Mouse (Mus musculus): ENCODE measurements around the gene Dars.

Dars gene

DNA sequence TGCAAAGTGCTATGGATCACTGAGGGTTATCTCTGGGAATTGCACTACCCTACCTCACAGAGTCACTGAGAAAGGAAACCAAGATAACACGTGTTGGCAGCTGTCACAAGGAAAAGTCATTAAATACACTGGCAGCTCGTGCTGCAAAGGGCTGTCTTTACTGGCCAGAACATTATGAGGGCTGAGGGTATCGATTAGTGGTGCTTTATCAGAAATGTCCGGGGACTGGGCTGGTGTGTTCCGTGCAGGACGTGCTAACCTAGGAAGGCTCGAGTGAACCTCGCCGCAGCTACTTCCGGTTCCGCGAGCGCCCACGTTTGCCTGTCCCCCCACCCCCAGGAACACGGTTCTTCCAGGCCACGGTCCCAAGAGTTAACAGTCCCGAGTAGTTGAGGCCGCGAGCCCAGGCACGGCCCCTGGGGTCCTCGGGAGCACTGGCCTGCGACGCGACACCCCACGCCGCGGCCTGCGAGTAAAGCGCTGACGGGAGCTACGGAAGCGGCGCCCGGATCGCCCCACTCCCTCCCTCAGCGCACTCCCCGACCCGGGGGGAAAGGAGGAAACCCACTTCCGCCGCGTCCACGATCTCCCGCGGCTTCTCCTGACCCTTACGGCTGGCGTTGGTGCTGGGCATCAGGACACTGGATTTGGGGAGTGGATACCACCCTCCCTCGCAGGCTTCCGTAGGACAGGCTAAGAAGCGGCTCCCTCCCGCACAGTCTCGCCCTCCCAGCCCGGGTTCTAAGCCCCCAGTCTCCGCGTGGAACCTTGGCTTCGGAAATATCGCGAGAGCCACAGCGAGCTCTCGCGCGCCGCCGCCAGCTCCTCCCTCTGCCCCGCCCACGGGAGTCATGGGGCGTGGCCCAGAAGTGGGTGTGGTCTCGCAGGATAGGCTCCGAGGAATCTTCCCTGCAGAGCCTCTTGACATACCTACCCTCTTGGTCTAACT lies at the start of gene Dars:
TSS of gene Dars (minus strand) at position 785 of the 949 bp plus-strand sequence.
- in situ Hi-C loops (cut with MboI) = loop anchor here (25.0 kb wide), 1 partner anchor 170 kb away; the partner anchor contains the start of gene Cxcr4

DNA sequence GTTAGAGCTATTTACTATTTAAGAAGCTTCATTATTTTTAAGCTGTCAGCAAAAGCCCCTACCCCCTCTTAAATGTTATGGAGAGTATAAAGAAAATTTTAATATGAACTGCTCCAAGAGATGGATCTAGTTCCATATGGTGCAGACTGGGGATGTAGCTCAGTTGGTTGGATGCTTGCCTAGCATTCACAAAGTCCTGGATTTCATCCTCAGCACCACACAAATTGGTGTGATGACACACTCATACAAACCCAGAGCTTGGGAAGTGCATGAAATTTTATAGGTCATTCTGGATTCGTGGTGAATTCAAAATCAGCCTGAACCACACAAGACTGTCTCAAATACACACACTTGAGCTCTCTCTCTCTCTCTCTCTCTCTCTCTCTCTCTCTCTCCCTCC lies 49.7 kb upstream of the Dars start:
- in situ Hi-C loops (cut with MboI) = no loop called here

DNA sequence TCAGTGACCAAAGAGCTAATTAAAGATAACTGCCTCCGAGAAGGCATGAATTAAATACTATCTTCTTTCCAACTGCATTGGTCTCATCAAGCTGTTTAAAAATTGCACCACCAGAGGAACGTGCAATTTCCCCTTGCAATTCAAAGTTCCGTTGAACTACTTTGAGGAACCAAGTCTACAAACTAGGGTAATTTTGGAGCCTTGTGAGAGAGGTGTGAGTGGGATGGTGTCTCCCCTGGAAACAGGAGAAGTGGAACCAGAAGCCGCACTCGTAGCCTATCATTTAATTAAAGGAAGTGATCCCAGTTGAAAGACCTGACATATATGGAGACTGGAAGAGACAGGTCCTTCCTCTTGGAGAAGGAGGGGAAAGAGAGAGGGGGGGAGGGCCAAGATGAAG lies 46.3 kb upstream of the Dars start:
- in situ Hi-C loops (cut with MboI) = no loop called here

DNA sequence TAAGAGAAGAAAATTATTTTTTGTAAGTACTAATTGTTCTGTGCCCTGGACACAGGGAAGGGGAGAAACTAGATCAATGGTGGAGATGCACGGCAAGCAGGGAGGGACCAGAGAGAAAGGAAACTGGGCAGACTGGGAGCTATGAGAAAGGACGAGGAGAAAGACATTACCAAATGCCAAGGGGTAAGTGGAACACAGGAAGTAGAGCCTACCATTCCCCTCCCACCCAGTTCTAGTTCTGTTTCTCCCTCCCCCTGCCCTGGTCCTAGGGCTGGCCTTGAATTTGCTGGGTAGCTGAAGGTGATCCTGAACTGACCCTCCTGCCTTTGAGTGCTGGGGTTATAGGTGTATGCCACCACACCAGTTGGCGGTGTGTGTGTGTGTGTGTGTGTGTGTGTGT lies 45.2 kb upstream of the Dars start:
- in situ Hi-C loops (cut with MboI) = no loop called here

DNA sequence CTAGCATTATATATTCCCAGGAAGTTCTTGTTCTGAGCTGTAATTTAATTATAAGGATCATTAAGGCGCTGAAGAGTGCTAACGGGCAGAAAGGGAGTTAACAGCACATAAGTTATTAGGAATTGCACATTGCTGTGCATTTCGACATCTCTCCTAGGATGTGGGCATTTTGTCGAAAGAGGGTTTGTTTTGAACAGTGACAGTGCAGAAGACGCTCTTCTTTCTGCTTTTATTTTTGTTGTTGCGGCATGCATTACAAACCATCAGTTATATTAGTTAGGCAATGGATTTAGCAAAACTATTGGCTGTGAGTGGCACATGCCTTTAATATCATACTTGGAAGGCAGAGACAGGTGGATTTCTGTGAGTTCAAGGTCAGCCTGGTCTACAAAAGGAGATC lies 43.6 kb upstream of the Dars start:
- in situ Hi-C loops (cut with MboI) = no loop called here

DNA sequence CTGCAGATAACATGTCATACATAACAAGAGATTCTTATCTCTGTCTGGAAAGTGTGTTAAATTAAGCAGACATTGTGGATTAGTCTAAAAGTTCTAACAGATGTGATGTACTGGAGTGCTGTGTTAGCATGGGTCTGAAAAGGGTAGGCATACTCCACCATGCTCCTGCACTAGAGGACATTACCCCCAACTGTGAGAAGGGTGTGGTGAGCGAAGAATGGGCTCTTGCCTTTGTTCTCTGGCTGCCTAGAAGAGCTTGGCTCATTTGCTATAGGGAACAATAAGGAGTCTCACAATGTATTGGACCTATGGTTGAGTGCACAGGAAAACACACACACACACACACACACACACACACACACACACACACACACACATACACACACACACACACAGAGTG lies 42.3 kb upstream of the Dars start:
- in situ Hi-C loops (cut with MboI) = no loop called here

DNA sequence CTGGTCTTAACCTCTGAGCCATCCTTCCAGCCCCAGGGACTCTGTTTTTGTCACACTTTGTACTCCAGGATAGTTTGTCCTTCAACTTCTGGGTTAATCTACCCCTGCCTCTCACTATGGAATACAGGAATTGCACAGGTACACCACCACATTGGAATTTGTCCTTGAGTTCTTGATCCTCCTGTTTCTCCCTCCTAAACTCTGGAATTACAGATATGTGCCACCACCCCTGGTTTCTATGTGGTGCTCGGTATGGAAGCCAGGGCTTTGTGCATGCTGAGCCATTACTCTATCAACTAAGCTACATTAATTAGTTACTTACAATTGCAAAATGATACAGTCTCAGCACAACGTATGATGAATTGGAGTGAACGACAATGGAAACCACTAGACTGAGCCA lies 41.8 kb upstream of the Dars start:
- in situ Hi-C loops (cut with MboI) = no loop called here

DNA sequence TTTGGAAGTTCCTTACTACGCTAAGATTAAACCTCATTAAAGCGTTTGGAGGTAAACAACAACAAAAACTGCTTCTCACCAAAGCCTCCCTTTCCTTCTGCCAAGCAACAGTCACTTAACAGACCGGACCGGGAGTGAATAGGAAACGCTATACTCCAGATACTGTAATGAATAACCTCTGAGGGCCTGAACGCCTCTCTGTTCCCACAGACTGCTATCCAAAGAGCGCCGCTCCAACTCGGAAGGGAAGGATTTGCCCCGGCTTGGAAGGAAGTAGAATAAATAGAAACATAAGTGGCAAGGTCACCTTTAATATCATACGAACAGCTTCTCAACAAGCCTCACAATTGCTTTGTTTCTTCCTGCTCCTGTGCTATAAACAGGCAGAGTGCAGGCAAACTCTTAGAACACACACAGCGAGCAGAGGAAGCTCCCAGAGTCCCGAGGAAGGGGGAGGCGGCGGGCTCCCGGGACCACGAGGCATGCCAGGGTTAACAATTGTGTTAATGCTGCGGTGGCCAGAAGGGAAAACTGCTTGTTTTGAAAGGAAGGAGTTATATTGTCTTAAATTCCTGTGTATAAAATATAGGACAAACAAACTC lies 39.8 kb upstream of the Dars start:
- in situ Hi-C loops (cut with MboI) = no loop called here

DNA sequence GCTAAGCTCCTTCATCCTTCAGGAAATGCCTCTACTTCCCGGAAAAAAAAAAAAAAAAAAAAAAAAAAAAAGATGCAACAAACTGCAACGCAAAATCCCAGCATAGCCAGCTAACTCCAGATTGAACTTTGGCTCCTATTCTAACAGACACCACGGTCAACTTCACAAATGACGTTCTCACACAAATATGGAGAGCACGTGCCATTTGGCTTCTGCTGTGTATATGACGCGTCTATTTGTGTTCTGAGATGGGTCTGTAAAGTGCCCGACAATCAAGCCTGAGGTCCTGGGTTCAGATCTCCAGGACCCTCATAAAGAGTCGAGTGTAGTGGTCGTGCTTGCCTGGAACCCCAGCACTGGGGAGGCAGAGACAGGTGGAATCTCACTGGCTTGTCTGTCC lies 39.1 kb upstream of the Dars start:
- in situ Hi-C loops (cut with MboI) = no loop called here

DNA sequence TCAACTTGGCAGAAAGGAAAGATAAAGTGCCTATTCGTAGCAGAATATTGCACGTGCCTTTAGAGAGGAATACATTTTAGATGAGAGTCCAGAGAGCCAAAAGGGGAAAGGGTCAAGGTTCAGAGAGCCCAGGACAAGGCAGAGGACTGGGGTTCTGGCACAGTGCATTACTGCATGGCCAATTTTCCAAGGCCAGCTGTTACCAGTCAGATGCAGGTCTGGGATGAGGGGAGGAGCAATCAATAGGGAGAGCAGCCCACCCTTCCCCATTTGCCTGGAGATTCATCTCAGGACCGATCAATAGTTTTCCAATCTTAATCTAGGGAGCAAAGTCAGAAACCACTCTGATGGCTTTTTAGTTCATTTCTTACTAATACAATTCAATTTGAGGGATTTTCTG lies 35.0 kb upstream of the Dars start:
- in situ Hi-C loops (cut with MboI) = no loop called here

DNA sequence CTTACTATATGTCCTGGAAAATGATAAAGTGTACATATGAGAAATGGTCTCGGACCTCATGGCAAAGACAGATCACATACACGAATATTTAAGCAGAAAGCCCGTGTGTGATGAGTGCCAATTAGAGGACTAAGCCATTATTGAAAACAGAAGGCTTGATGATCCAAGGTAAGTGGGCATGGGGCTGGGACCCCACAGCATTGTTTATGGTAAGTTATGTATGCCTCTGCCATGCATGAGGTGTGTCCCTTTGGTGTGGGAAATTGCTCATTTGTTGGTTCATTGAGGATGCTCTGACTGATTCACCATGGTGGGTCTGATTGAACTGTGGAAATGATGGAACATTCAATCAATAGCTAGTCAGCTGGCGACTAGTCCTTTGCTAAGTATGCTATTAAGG lies 34.0 kb upstream of the Dars start:
- in situ Hi-C loops (cut with MboI) = no loop called here

DNA sequence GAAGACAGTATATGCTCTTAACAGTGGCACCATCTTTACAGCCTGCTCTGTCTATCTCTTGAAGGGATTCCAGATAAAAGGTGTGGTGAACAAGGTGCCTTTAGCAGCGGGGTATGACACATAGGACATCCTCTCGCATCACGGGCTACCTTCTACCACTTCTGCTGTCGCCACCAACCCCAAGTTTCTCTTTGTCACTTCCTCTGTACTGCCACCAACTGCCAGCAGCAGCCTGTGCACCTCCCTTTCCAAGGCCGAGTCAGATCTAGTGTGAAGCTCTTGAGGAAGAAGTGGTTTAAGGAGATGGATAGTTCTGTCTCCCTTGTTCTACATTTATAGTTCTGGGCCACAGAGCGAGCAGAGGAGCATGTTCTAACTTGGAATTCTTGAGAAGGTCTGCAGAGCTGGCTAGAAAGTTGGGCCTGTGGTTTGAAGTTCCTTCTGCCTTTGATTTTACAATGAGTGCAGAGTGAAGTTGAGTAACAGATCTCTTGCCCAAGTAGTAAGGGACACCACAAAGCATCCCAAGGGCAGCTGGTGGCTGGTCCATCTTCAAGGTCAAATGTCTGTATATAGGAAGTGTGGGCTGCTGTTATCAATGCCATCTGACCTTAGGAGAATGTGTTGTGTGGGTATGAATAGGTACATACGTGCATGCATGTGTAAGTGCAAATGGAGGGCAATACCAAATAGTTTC lies 30.2 kb upstream of the Dars start:
- in situ Hi-C loops (cut with MboI) = no loop called here

DNA sequence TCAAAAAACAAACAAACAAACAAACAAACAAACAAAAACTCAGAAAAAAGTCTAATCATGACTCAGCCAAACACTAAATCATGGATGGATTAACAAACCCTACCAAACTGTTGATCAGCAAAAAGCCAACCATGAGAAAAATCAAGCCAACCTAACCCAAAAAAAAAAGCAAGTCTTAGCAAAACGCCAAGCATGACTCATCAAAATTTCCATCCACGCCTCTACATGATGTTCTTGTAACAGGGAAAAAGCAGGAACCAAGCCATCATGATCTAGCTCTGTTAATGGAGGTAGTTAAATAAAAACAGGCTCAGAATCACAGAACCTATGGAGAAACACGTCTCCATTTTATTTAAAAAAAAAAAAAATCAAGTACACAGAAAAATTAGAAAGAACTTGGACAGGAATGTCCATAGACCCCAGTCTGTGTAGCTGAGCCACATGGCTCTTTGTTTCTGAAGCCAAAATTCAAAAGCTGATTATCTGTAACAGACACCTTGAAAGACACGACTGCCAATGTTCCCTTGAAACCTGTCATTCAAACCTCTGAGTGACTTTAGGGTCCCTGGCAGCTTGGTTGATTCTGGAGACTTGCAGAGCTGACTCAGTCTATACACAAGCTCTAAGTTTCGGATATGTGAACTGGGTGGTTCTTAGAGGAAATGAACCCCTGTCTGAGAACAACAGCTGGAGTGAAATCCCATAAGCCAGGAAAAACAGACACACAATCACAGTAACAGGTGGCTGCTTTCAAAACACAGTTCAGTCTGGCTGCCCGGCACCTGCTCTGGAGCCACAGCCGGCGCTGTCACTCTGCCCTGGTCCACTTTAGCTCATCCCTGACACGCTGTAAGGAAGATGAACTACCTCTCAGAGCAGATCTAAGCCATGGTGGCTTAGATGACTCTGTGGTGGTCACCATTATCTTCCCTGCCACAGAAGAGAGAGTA lies 27.0 kb upstream of the Dars start:
- in situ Hi-C loops (cut with MboI) = no loop called here

DNA sequence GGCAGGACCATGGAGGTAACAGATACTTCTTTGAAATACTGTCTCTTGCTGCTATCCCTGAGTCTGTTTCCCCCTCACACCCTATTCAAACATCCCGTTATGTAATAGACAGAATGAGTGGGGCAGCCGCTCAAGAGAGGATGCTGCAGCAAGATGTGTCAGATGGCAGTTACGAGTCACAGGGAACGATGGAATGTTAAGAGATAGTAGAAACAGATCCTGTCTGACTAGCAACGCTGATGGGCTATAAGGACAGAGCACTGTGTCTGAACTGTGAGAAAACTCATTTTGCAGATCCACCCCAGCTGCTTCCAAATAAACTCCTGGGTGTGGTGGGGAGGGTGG lies 23.9 kb upstream of the Dars start:
- in situ Hi-C loops (cut with MboI) = no loop called here

DNA sequence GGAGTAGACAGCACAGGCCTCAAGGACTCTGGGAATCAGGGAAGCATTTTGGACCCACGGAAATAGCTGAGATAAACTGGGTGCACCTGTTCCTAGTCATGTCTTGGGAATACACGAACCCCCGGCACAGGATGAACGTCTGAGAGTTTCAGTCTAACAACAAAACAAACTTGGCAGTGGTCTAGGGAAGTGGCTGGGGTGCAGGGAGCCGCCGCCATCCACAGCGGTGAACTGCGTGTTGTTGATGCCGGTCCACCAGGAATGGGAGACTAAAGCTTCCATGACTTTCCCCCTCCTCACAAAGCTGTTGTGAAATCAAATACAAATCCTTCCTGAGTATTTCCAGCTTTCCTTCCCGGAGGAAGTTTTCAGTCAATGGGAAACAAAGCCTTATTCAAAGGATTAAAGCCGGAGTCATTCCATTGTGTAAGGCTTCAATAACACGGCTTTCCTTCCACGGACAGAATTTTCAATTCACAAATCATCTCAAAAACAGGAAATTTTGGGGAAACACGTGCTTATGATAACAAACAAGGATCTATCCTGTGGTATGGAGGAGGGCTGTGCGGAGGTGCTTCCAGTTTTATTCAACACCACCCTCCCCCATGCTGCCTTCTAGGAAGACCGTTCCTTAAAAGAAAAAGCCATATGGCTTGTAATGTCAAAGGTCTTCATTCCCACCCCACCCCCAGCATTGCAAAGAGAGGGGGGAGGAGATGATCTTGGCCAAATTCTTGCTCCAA lies 23.4 kb upstream of the Dars start:
- in situ Hi-C loops (cut with MboI) = no loop called here

DNA sequence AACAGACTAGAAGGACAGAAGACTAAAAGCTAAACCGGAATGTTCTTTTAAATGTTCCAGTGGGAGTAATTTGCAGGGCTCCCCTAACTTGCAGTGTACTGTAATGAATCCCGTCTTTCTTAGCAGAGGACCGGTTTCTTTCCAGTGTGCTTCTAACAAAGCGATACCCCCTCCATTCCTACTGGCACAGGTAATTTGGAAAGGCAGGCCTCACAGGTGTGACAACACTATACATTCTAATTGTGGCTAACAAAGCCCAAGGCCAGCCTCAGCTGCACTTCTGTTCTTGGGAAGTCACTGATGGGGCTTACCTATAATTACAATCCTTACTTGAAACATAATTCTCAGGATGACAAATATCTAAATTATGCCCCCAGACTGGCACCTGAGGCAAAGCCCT lies 22.4 kb upstream of the Dars start:
- in situ Hi-C loops (cut with MboI) = no loop called here

DNA sequence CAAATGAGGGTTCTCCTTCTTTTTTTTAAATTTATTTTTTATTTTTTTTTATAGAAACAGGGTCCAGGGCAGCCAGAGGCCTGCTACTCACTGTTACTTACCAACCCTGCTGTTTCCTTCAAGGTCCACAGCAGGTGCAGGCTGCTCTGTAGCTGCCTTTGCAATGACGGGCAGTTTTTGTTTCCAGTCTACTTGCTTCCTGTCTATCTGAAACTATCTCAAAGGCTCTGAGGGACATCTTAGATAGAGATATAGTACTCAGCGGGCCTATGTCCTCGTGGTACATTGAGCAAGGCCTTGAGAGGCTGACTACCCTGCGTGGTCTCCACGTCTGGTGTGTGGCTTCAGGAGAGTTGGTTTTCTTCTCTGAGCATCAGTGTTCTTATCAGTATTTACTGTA lies 21.4 kb upstream of the Dars start:
- in situ Hi-C loops (cut with MboI) = no loop called here

DNA sequence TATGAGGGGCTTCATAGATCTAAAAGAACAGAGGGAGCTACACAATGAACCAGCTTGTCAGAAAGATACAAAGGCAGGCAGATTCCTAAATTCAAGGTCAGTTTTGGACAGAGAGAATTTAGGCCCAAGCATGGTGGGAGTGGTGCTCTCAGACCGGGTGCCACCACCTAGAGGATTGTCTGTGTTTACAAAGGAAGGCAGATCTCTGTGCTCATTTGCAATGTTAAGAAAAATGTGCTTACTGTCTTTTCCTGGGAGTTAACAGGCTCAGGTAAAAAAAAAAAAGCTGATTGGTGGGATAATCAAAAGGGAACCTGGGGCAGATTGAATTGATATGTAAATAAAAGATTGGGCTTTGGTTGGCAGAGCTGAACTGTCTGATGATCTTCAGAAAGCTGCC lies 20.1 kb upstream of the Dars start:
- in situ Hi-C loops (cut with MboI) = no loop called here

DNA sequence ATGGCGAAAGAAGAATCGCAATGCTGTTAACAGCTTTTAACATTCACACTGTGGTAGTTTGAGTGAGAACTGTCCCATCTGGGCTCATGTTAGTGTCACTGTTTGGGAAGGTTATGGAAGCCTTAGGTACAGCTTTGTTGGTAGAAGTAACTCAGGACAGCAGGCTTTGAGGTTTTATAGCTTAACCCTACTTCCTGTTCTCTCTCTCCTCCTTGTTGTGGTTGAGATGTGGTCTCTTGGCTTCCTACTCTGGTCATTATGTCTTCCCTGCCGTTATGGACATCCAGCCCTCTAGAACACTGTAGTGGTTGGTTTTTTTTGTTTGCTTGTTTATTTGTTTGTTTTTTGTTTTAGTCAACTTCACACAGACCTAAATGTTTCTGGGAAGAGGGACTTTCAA lies 18.8 kb upstream of the Dars start:
- in situ Hi-C loops (cut with MboI) = no loop called here

DNA sequence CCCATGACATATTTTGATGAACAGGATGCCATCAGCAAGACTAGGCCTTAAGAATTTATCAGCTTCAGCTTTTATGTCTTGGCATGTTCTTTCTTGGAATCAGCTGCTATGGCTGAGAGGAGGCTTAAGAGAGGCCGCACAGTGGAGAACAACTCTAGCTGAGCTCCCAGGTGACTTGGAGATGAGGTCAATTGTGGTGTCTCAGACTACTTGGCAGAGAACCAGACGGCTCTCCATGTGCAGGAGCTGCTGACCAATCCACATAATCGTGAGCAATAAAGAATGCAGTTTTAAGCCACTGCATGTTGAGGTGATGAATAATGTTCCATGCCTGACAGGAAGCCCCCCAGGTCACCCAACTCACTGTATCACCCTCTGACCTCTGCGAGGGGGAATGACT lies 18.4 kb upstream of the Dars start:
- in situ Hi-C loops (cut with MboI) = no loop called here

DNA sequence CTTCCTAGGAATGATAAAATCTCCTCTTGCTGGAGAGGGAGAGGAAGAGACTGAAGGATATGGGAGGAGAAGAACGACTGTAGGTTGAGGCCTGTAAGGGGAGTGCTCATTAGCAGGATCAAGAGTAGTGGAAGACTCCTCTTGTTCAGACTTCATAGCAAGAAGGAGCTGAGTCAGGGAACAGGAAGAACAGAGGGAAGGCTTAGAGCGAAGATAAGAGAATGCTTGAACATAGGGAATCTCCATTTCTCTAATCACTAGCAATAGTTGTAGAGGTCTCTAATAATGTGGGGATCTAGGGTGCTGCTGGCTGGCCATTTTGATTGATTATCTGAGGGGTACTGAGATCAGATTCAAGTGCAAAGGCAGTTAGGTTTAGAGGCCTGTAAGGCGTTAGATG lies 7.8 kb upstream of the Dars start:
- in situ Hi-C loops (cut with MboI) = loop anchor here (25.0 kb wide), 1 partner anchor 162 kb away; the partner anchor contains the start of gene Cxcr4

All from mature B cell (primary cell).